Mouse (Mus musculus) bone marrow macrophage, adult 2 months (primary cell): Measurements from ENCODE around the gene 1700025G04Rik.

Experiments
- CTCF ChIP-seq: IDR thresholded peaks from 2 replicates; pipeline ENCODE4 v1.5.1; 2012; ENCODE audit warnings: low read depth, mild to moderate bottlenecking, low read length, moderate library complexity
- POLR2A ChIP-seq: IDR thresholded peaks from 2 replicates; pipeline ENCODE4 v1.6.1; 2012; ENCODE audit warnings: mild to moderate bottlenecking, low read depth, low read length, borderline replicate concordance

DNA sequence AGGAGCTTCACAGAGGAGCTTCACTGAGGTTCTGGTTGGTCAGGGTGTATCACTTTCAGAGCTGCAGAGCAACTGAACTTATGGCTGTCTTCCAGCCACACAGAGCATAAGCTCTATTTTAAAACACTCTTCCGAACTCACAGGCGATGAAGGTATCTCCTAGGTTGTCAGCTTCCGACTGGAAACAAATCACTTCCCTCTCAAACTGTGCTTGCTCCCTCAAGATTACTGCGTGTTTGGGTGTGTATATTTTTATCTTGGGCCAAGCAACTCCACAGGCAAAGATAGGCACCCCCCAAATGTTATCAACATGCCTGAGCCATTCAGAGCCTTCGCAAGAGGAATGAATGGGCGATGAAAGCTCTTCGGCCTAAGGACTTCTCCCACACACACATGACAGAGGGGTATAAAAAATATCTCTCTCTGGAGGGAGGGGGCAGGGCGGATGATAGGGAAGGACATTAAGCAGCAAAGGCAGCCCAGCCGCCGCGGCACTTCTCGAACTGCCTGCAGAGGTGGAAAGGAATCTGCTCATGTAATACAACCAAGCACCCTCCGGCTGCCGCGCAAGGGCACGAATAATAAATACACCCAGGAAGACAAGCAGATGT is 1.0 kb downstream of the 1700025G04Rik start:
- TF ChIP-seq POLR2A (no peak), CTCF (no peak)
